Mouse (Mus musculus) midbrain, embryonic 13.5 days (tissue): Measurements from ENCODE around the gene Spam1. TPM values are rescaled to one million over a fixed set of nuclear protein-coding genes. Genes with fewer than 3 reads are reported as not detected.

Source experiments
- ATAC-seq: fragments of 200-750 bp; cut with Nextera tagmentation; 2 replicates; pipeline ENCODE4 v1.8.0; 2017; ENCODE audit warnings: mild to moderate bottlenecking, moderate TSS enrichment, moderate library complexity
- H3K27ac ChIP-seq: fragments of 300-500 bp; sonication (generic); 2 replicates; pipeline ENCODE4 v1.5.1; 2015; ENCODE audit warnings: inconsistent platforms, mild to moderate bottlenecking, moderate library complexity
- H3K27me3 ChIP-seq: fragments of 300-500 bp; sonication (generic); 2 replicates; pipeline ENCODE4 v1.6.1; 2015; ENCODE audit warnings: mild to moderate bottlenecking, inconsistent platforms
- H3K36me3 ChIP-seq: fragments of 300-500 bp; sonication (generic); 2 replicates; pipeline ENCODE4 v1.6.1; 2015; ENCODE audit warnings: mild to moderate bottlenecking, inconsistent platforms
- H3K4me1 ChIP-seq: fragments of 300-500 bp; sonication (generic); replicated peaks from 2 replicates; pipeline ENCODE4 v1.6.1; 2015; ENCODE audit warnings: inconsistent platforms
- H3K4me2 ChIP-seq: fragments of 300-500 bp; sonication (generic); replicated peaks from 2 replicates; pipeline ENCODE4 v1.6.1; 2015; ENCODE audit warnings: moderate library complexity, mild to moderate bottlenecking, inconsistent platforms
- H3K4me3 ChIP-seq: fragments of 300-500 bp; sonication (generic); replicated peaks from 2 replicates; pipeline ENCODE4 v1.5.1; 2015; ENCODE audit warnings: mild to moderate bottlenecking, inconsistent platforms
- H3K9ac ChIP-seq: fragments of 300-500 bp; sonication (generic); replicated peaks from 2 replicates; pipeline ENCODE4 v1.6.1; 2015; ENCODE audit warnings: mild to moderate bottlenecking, inconsistent platforms
- H3K9me3 ChIP-seq: fragments of 300-500 bp; sonication (generic); 2 replicates; pipeline ENCODE4 v1.6.1; 2016; ENCODE audit warnings: mild to moderate bottlenecking, inconsistent platforms
- WGBS: fragments of 180-500 bp; shearing (Covaris S2); methylation state at CpG from one replicate; pipeline ENCODE4 v1.1.7; 2015; 5-methylcytosine and 5-hydroxymethylcytosine counted together
- polyA plus RNA-seq: library from polyadenylated mRNA; unstranded; fragments of >200 nt; fragmentation: Nextera tagmentation; extraction: Ambion mirVana; gene quantifications from 2 replicates; pipeline ENCODE4 v1.2.1, GENCODE M21; 2015

Gene Spam1
- not detected in 2 replicates for polyA plus RNA-seq

DNA sequence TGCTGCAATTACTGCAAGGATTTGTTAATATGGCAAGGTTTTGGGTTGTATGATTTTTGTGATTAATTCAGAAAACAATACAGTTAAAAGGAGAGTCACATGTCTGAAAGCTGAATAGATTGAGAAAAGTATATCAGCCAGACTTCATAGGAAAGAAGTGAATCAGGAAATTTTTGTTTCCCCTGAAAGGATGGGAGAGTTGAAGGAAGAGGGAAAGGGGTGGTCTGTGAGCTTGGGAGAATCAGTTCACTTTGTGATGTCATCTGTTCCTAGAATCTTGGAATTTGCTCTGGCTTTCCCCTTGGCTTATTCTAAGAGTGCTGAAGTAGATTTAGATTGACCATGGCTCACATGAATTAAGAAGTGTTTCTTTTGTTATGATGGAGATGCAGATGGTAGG, at the start of gene Spam1:
TSS of gene Spam1 (plus strand) at position 301 of the 400 bp plus-strand sequence.
- Histone ChIP-seq H3K9me3 (no peaks in the 10 kb centered on the region), H3K9ac (no peak within 1 kb of the TSS), H3K27ac (no peak within 1 kb of the TSS), H3K27me3 (no peaks in the 10 kb centered on the region), H3K4me1 (no peaks in the 10 kb centered on the region), H3K4me2 (no peak within 1 kb of the TSS), H3K36me3 (no peaks in the 10 kb centered on the region), H3K4me3 (no peak within 1 kb of the TSS)
- ATAC-seq: no peak

- ATAC-seq: no peak
- no peaks in the 10 kb centered on the region for H3K27me3 ChIP-seq
- no peaks in the 10 kb centered on the region for H3K9me3 ChIP-seq
- no peak within 1 kb of the TSS for H3K27ac ChIP-seq
- WGBS: 86% methylated on average over 4 of the region's 4 CpGs
- H3K9ac ChIP-seq: no peak within 1 kb of the TSS
- no peak within 1 kb of the TSS for H3K4me2 ChIP-seq
- H3K4me3 ChIP-seq: no peak within 1 kb of the TSS
- no peaks in the 10 kb centered on the region for H3K36me3 ChIP-seq
- no peaks in the 10 kb centered on the region for H3K4me1 ChIP-seq
Observed at GRCm38 (mm10) chr6:24748029-24748428, 43.0 kb upstream of the Spam1 start, which contains the start of gene Hyal4. TSS of gene Hyal4 (plus strand) at chr6:24748329.

DNA sequence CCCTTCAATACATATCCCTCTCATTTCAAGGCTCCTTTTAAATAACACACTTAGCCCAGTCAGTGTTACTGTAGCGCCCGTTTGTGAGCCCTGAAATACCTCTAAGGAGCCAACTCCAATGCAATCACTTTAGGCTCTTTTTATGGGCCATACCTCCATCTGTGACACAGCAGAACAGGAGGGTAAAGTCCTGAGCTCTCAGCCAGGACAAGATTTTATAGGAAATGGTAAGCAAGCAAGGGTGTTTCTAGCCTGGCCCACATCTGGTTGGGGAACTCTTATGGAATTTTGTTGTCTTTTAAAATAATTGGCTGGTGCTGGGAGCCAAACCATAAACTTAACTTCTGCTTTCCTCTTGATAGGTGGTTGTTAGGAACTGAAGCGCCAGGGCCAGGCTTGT, 31.7 kb upstream of the Spam1 start:
- no peaks in the 10 kb centered on the region for H3K4me1 ChIP-seq
- H3K9ac ChIP-seq: no peak overlapping the region
- ATAC-seq: no peak
- H3K27me3 ChIP-seq: no peaks in the 10 kb centered on the region
- no peaks in the 10 kb centered on the region for H3K9me3 ChIP-seq
- WGBS: 91% methylated on average over 3 of the region's 3 CpGs
- H3K4me3 ChIP-seq: no peak overlapping the region
- no peak overlapping the region for H3K4me2 ChIP-seq
- no peaks in the 10 kb centered on the region for H3K36me3 ChIP-seq
- H3K27ac ChIP-seq: no peak overlapping the region

- Histone ChIP-seq H3K4me1 (no peaks in the 10 kb centered on the region), H3K27ac (no peak overlapping the region), H3K36me3 (no peaks in the 10 kb centered on the region), H3K4me3 (no peak overlapping the region), H3K4me2 (no peak overlapping the region), H3K9me3 (no peaks in the 10 kb centered on the region), H3K27me3 (no peaks in the 10 kb centered on the region), H3K9ac (no peak overlapping the region)
- WGBS: 91% methylated on average over 2 of the region's 2 CpGs
- no peak for ATAC-seq
Observed at GRCm38 (mm10) chr6:24766261-24766660, 24.7 kb upstream of the Spam1 start.

DNA sequence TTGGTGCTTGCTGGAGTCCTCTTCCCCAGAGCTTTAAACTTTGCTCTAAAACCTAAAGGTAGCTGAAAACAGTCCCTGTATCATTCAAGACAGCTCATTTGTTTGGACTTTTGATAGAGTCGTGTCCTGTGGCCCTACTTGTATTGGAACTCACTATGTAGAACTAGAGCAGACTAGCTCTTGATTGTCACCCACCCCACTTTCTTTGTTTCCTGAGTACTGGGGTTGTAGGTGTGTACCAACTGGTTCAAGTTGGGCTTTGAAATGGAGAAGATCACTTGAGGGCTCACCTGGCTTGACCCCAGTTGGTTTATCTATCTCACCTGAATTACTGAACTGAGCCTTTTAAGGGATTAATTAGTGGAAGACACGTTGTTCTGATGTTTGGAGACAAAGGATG, 11.8 kb upstream of the Spam1 start:
- Histone ChIP-seq H3K9me3 (no peaks in the 10 kb centered on the region), H3K4me2 (no peak overlapping the region), H3K4me1 (no peaks in the 10 kb centered on the region), H3K36me3 (no peaks in the 10 kb centered on the region), H3K27ac (no peak overlapping the region), H3K9ac (no peak overlapping the region), H3K4me3 (no peak overlapping the region), H3K27me3 (no peaks in the 10 kb centered on the region)
- WGBS: 71% methylated on average over 2 of the region's 2 CpGs
- ATAC-seq: no peak

DNA sequence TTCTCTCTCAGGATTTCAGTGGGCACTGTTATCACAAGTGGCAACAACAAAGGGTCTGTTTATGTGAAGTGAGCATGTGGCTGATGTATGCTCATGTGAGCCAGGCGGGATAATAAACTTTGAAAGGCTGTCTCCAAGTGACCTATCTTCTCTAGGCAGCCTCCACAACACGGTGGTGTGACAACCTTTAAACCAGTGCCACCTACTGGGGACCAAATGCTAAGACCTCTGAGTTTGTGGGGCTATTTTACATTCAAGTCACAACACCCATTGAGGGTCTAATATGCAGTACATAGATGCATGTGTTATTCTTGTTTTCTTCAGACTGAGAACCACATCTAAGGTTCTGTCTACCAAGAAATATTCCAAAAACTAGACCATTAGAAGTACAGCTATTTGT, 31.1 kb downstream of the Spam1 start:
- WGBS: 48% methylated on average over 2 of the region's 2 CpGs
- Histone ChIP-seq H3K4me1 (no peaks in the 10 kb centered on the region), H3K27ac (no peak overlapping the region), H3K9me3 (no peaks in the 10 kb centered on the region; the same call in 1 of the 2 replicates), H3K36me3 (no peaks in the 10 kb centered on the region), H3K4me3 (no peak overlapping the region), H3K27me3 (no peaks in the 10 kb centered on the region), H3K4me2 (no peak overlapping the region), H3K9ac (no peak overlapping the region)
- no peak for ATAC-seq

Other genes starting within 250 kb of the Spam1 start
- gene Lmod2, start 193.4 kb upstream of the Spam1 start, polyA plus RNA-seq: not detected in 2 replicates
- gene Wasl, start 126.2 kb upstream of the Spam1 start, polyA plus RNA-seq: 62.4 and 69.1 TPM in 2 replicates
- gene Hyal6, start 57.9 kb upstream of the Spam1 start, polyA plus RNA-seq: not detected in 2 replicates
- gene Hyal4, start 42.9 kb upstream of the Spam1 start, polyA plus RNA-seq: not detected in 2 replicates
- gene Hyal5, start 66.8 kb downstream of the Spam1 start, polyA plus RNA-seq: not detected in 2 replicates
- gene Tmem229a, start 165.1 kb downstream of the Spam1 start, polyA plus RNA-seq: 1.6 and 2.1 TPM in 2 replicates